Mouse (Mus musculus): ENCODE data around the gene Pdzd9. TPM values are rescaled to one million over a fixed set of nuclear protein-coding genes. Genes with fewer than 3 reads are reported as not detected.
A peak's percentile ranks its signal among the peaks of the same experiment; 100 is the strongest.

Gene Pdzd9
- polyA plus RNA-seq, 1 experiment from 2014 or later, result 0.50 TPM

DNA sequence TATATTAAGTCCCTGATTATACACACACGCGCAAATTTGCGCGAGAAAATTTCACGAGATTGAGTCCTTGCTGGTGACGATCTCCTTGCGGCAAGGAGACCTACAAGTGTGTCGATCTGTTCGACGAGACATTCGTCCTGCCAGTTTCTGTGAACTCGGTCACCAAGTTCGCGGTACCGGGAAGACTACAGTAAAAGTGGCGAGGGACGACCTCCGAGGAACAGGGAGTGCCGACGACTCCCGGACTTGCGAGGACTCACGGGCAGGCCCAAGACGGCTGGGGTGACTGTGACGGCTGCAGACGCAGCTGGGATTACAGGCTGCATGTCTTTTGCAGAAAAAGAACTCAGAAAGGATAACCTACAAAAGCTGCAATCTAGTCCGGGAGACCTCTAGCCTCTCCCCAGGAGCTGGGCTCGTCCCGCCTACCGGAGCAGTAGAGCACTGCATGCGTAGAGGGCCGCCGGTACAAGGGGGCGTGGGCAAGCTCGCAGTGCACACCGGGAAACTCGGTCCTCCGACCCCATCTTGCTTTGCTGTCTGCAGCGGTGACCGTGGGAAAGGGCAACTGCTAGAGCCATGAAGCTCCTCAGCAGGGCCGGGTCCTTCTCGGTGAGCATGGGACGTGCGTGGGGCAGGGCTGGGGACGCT lies 35.3 kb downstream of the Pdzd9 start, which contains the start of gene Uqcrc2:
TSS of gene Uqcrc2 (plus strand) at position 466 of the 651 bp plus-strand sequence.
- Histone ChIP-seq H3K36me3 (replicated peaks) (peaks cover 21% of the 10 kb centered on the region), H3K9ac (peak within 1 kb of the TSS; percentile 76), H3K4me3 (replicated peaks) (peak within 1 kb of the TSS; percentile 63), H3K9me3 (no peaks in the 10 kb centered on the region), H3K4me1 (peaks cover 18% of the 10 kb centered on the region), H3K4me2 (peak within 1 kb of the TSS; percentile 66), H3K27me3 (no peaks in the 10 kb centered on the region), H3K27ac (peak within 1 kb of the TSS; percentile 82)
- WGBS, result under 1% methylated on average over 45 of the region's 45 CpGs
- peak; percentile 99 for ATAC-seq (ENCODE audit: low FRiP score)

DNA sequence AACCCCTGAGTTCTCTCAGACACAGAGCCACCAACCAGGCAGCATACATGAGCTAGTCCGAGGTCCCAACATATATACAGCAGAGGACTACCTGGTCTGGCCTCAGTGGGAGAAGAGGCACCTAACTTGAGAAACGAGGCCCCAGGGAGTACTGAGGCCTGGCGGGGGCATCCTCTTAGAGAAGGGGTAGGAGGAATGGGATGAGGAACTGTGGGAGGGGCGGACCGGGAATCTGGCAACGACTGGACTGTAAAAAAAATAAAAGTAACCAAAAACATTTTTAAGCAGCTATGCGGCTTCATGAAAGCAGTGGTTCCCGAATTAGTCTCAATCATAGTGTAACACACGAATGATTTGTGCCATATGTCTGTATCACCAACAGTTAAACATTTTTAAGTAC lies 35.8 kb downstream of the Pdzd9 start:
- H3K4me2 ChIP-seq, result peak overlapping the region; percentile 66
- no peaks in the 10 kb centered on the region for H3K9me3 ChIP-seq
- H3K4me3 ChIP-seq (replicated peaks), result peak overlapping the region; percentile 63
- 9% methylated on average over 9 of the region's 9 CpGs for WGBS
- peak overlapping the region; percentile 76 for H3K9ac ChIP-seq
- peaks cover 18% of the 10 kb centered on the region for H3K4me1 ChIP-seq
- H3K27ac ChIP-seq, result peak overlapping the region; percentile 82; the same call in 1 of the 2 replicates
- ATAC-seq (ENCODE audit: low FRiP score), result no peak
- no peaks in the 10 kb centered on the region for H3K27me3 ChIP-seq
- H3K36me3 ChIP-seq (replicated peaks), result peaks cover 16% of the 10 kb centered on the region

DNA sequence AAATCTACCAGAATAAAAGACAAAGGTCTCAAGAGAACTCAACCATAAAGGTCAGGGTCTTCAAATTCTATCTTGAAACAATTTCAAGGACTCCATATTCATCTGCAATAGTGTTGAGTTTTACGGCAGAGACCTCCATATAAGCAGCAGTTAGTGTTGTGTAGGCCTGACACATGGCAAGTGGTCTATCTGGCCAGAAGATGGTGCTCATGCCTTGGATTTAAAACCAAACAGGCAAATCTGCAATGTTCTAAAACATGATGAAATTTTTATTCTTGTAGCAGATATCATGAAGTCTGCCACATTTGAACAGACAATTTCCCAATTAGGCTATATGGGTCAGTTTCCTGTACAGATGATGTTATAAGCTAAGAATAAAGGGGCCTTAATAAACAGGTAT lies 37.6 kb downstream of the Pdzd9 start:
- H3K4me1 ChIP-seq, result peaks cover 18% of the 10 kb centered on the region
- WGBS, result 91% methylated on average over 1 of the region's 1 CpGs
- H3K36me3 ChIP-seq (replicated peaks), result peaks cover under 1% of the 10 kb centered on the region; the same call in 1 of the 2 replicates
- no peak overlapping the region for H3K9ac ChIP-seq
- H3K9me3 ChIP-seq, result no peaks in the 10 kb centered on the region
- no peak overlapping the region for H3K4me3 ChIP-seq (replicated peaks)
- H3K27me3 ChIP-seq, result no peaks in the 10 kb centered on the region
- no peak overlapping the region for H3K4me2 ChIP-seq
- H3K27ac ChIP-seq, result no peak overlapping the region
- no peak for ATAC-seq (ENCODE audit: low FRiP score)

DNA sequence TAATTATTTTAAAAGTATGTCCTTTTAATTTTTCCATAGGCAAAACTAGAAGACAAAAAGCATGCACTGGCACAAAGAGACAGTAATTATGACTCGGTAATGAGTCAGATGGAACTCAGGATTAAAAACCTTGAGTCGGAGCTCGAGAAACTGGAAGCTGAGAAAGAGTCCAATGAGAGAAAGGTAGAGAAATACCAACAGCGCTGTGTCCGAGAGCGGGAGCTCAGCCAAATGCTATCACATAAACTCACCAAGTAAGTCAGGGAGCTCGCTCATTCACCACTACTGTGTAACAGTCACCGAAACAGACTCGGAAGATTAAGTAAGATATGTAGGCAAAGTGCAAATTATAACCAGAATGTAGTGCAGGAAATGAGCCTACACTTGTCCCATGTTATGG lies 49.3 kb downstream of the Pdzd9 start:
- no peak overlapping the region for H3K4me2 ChIP-seq
- H3K4me3 ChIP-seq (replicated peaks), result no peak overlapping the region
- H3K9ac ChIP-seq, result no peak overlapping the region
- no peaks in the 10 kb centered on the region for H3K36me3 ChIP-seq (replicated peaks)
- no peaks in the 10 kb centered on the region for H3K9me3 ChIP-seq
- no peaks in the 10 kb centered on the region for H3K4me1 ChIP-seq
- WGBS, result 85% methylated on average over 9 of the region's 9 CpGs
- H3K27me3 ChIP-seq, result no peaks in the 10 kb centered on the region
- H3K27ac ChIP-seq, result no peak overlapping the region
- no peak for ATAC-seq (ENCODE audit: low FRiP score)

DNA sequence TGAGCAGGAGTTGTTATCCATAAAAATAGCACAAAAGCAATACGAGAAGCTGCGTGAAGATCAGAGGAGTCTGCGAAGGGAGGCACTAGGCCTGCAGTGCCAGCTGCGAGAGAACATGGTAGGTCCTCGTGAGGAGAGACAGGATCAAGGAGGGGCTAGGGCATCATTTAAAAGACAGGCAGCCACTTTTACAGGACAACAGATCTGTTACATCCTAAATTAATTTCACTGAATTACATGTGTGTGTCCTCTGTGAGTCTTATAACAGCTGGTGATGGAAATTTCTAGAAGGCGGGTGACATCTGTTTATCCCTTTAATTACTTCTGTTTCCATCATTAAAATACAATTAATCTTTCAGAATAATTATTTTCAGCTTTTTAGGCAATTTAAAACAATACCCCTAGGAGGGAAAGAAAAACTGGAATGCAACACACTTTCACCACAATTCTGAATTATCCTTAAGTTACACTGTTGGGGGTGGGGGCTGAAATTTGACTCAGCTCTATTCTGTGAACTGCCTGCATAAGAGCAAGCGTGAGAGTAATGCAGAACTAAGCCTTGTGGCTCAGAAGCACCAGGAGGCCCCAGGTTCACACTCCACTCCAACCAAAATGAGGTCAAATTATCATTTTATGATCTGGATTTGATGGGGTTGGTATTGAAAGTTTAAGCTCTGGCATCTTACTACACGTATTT lies 49.9 kb downstream of the Pdzd9 start:
- Histone ChIP-seq H3K4me2 (no peak overlapping the region), H3K36me3 (replicated peaks) (no peaks in the 10 kb centered on the region), H3K27ac (no peak overlapping the region), H3K4me1 (no peaks in the 10 kb centered on the region), H3K4me3 (replicated peaks) (no peak overlapping the region), H3K9me3 (no peaks in the 10 kb centered on the region), H3K27me3 (no peaks in the 10 kb centered on the region), H3K9ac (no peak overlapping the region)
- no peak for ATAC-seq (ENCODE audit: low FRiP score)
- WGBS, result 76% methylated on average over 8 of the region's 8 CpGs

Other genes with a start within 250 kb of the Pdzd9 start
- gene Uqcrc2, start 35.2 kb downstream of the Pdzd9 start, polyA plus RNA-seq (2016; fragmentation: Nextera tagmentation; extraction: Ambion mirVana), result 178 and 183 TPM in 2 replicates
- gene Mosmo, start 7.3 kb upstream of the Pdzd9 start, polyA plus RNA-seq (2016; fragmentation: Nextera tagmentation; extraction: Ambion mirVana), result 17.4 and 18.1 TPM in 2 replicates
- 0.42 and 0.88 TPM in 2 replicates for gene Vwa3a, start 69.0 kb upstream of the Pdzd9 start, polyA plus RNA-seq (2016; fragmentation: Nextera tagmentation; extraction: Ambion mirVana)
- gene Gm5737, start 142.0 kb upstream of the Pdzd9 start, polyA plus RNA-seq (2016; fragmentation: Nextera tagmentation; extraction: Ambion mirVana), result not detected in 2 replicates
- 20.6 and 21.3 TPM in 2 replicates for gene Eef2k, start 172.5 kb upstream of the Pdzd9 start, polyA plus RNA-seq (2016; fragmentation: Nextera tagmentation; extraction: Ambion mirVana)
- 33.5 and 34.9 TPM in 2 replicates for gene Polr3e, start 247.4 kb upstream of the Pdzd9 start, polyA plus RNA-seq (2016; fragmentation: Nextera tagmentation; extraction: Ambion mirVana)

Measured in forebrain, embryonic 12.5 days (tissue).